Mouse (Mus musculus): Measurements from ENCODE around the gene Neb. TPM values are rescaled to one million over a fixed set of nuclear protein-coding genes. Genes with fewer than 3 reads are reported as not detected.

Gene Neb
- polyA plus RNA-seq, 1 experiment, result not detected

DNA sequence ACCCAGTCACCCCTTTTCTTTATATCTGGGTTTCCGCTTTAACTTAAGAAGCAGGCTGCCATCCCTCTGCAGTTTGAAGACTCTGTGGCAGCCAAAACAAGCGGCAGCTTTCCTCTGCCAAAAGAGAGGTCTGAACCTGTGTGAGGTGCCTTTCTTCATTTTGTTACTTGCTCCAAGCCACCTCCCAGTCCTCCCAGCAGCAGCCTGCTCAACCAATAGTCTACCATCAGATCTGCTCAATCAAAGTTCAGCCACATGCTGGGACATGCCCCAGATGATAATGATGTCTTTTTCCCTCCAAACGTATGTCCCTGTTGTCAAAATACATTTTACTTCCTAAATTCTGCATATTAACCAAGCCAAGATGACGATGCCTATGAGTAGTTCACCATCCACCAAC, 173.3 kb downstream of the Neb start:
- no peak for TF ChIP-seq GATA1 (IDR thresholded peaks at IDR 0.05; ENCODE audit: low read length)

GRCm38 (mm10) chr2:52193629-52194028, 184.6 kb downstream of the Neb start:
- no peak for TF ChIP-seq GATA1 (IDR thresholded peaks at IDR 0.05; ENCODE audit: low read length)

DNA sequence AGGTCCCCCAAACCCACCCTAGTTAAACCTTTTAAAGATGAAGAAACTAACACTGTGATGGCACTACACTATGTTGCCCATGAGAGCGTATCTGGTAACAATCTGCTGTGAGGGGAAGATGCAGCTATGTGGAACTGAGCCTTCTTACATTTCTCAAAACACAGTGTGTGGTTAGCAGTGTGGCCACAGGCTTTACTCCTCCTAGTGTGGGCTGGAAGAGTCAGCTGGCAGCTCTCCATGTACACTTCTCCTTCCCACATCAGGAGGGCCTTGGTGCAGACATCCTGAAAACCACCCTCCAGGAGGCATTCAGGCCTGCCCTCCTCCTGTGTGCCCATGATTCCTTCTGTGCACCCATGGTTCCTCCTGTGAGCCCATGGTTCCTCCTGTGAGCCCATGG, 198.6 kb downstream of the Neb start:
- TF ChIP-seq GATA1 (IDR thresholded peaks at IDR 0.05; ENCODE audit: low read length), result no peak

GRCm38 (mm10) chr2:52177726-52178125, 200.5 kb downstream of the Neb start:
- no peak for TF ChIP-seq GATA1 (IDR thresholded peaks at IDR 0.05; ENCODE audit: low read length)

- no peak for TF ChIP-seq GATA1 (IDR thresholded peaks at IDR 0.05; ENCODE audit: low read length)
Measured at GRCm38 (mm10) chr2:52177184-52177583, 201.1 kb downstream of the Neb start.

- no peak for TF ChIP-seq GATA1 (IDR thresholded peaks at IDR 0.05; ENCODE audit: low read length)
Measured at GRCm38 (mm10) chr2:52176537-52176936, 201.7 kb downstream of the Neb start.

GRCm38 (mm10) chr2:52174951-52175350, 203.3 kb downstream of the Neb start:
- no peak for TF ChIP-seq GATA1 (IDR thresholded peaks at IDR 0.05; ENCODE audit: low read length)

DNA sequence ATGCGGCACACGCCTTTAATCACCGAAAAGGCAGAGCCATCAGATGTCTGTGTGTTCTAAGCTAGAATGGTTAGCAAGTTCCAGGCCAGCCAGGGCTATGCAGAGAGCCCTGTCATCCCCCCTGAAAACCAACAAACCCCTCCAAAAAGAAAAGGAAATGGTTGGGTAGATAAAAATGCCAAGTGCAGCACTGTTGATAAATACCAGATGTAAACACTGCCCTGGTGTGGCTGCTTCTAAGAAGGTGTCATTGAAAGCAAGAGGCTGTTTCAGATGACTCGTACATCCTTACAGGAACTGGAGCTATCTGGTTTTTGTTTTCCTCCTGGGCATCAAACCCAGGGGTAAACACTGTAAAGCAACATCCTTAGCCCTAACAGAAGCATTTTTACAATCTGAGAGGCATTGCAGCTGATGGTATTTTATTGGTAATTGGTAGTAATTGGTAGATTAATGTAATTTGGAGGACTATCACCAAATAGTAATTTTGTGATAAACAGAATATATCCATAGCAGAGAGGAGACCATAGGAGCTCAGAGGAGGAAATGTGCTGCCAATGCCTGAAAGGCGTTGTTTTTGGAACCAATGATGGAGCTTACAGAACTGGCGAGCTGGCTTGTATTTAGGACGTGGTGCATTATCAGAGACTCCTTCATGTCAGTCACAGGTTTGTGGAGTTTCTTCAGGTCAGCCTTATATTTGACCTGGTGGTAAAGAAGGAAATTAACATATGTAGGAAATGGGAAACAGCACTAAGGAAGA, 208.8 kb downstream of the Neb start:
- no peak for TF ChIP-seq GATA1 (IDR thresholded peaks at IDR 0.05; ENCODE audit: low read length)

GRCm38 (mm10) chr2:52153064-52153463, 225.2 kb downstream of the Neb start:
- TF ChIP-seq GATA1 (IDR thresholded peaks at IDR 0.05; ENCODE audit: low read length), result no peak

GRCm38 (mm10) chr2:52133351-52133750, 244.9 kb downstream of the Neb start:
- no peak for TF ChIP-seq GATA1 (IDR thresholded peaks at IDR 0.05; ENCODE audit: low read length)

GRCm38 (mm10) chr2:52114086-52114485, 264.2 kb downstream of the Neb start:
- TF ChIP-seq GATA1 (IDR thresholded peaks at IDR 0.05; ENCODE audit: low read length), result no peak

Other genes starting within 250 kb of the Neb start
- gene Arl5a, start 46.4 kb upstream of the Neb start, polyA plus RNA-seq (2012), result 5.4 and 7.2 TPM in 2 replicates

Measured in G1E-ER4 (cell line).